Mouse (Mus musculus) lung, adult 10 weeks (tissue): ENCODE measurements around the gene Ly6g6e. TPM values are rescaled to one million over a fixed set of nuclear protein-coding genes. Genes with fewer than 3 reads are reported as not detected.

Experiments
- polyA plus RNA-seq: library from polyadenylated mRNA; stranded (reverse); fragments of 350-450 nt; fragmentation: Illumina TruSeq; extraction: RNeasy Lipid Tissue Mini Kit (QIAGEN cat#74804); gene quantifications from one replicate; pipeline ENCODE4 v1.2.3, GENCODE M21; 2014; ENCODE audit warnings: low read depth, low replicate concordance; ENCODE audit not compliant: insufficient read depth

Ly6g6e gene
- polyA plus RNA-seq, 1 experiment from 2014 or later = 1.4 TPM

Other genes starting within 250 kb of the Ly6g6e start
- gene Stk19, start 240.0 kb upstream of the Ly6g6e start, polyA plus RNA-seq = 27.3 TPM
- 27.5 TPM for gene Dxo, start 239.9 kb upstream of the Ly6g6e start, polyA plus RNA-seq
- gene Skiv2l, start 226.7 kb upstream of the Ly6g6e start, polyA plus RNA-seq = 19.3 TPM
- 30.3 TPM for gene Nelfe, start 226.5 kb upstream of the Ly6g6e start, polyA plus RNA-seq
- 38.7 TPM for gene Cfb, start 214.4 kb upstream of the Ly6g6e start, polyA plus RNA-seq
- gene Zbtb12, start 197.4 kb upstream of the Ly6g6e start, polyA plus RNA-seq = 4.5 TPM
- gene Gm20547, start 194.9 kb upstream of the Ly6g6e start, polyA plus RNA-seq = not detected
- gene C2, start 178.6 kb upstream of the Ly6g6e start, polyA plus RNA-seq = 24.6 TPM
- 39.7 TPM for gene Ehmt2, start 178.4 kb upstream of the Ly6g6e start, polyA plus RNA-seq
- gene Slc44a4, start 162.4 kb upstream of the Ly6g6e start, polyA plus RNA-seq = 9.2 TPM
- 22.0 TPM for gene Neu1, start 145.6 kb upstream of the Ly6g6e start, polyA plus RNA-seq
- 18.0 TPM for gene Hspa1b, start 117.7 kb upstream of the Ly6g6e start, polyA plus RNA-seq
- gene Gm20481, start 107.0 kb upstream of the Ly6g6e start, polyA plus RNA-seq = not detected
- gene Hspa1a, start 104.7 kb upstream of the Ly6g6e start, polyA plus RNA-seq = 15.5 TPM
- 1.2 TPM for gene Hspa1l, start 104.2 kb upstream of the Ly6g6e start, polyA plus RNA-seq
- gene Lsm2, start 95.0 kb upstream of the Ly6g6e start, polyA plus RNA-seq = 34.0 TPM
- 25.7 TPM for gene Vars, start 75.9 kb upstream of the Ly6g6e start, polyA plus RNA-seq
- gene Vwa7, start 60.3 kb upstream of the Ly6g6e start, polyA plus RNA-seq = 0.74 TPM
- gene Sapcd1, start 48.9 kb upstream of the Ly6g6e start, polyA plus RNA-seq = 1.3 TPM
- 3.1 TPM for gene Msh5, start 30.2 kb upstream of the Ly6g6e start, polyA plus RNA-seq
- 242 TPM for gene Clic1, start 26.9 kb upstream of the Ly6g6e start, polyA plus RNA-seq
- 99.2 TPM for gene Ddah2, start 17.9 kb upstream of the Ly6g6e start, polyA plus RNA-seq
- 2.4 TPM for gene Ly6g6c, start 11.5 kb upstream of the Ly6g6e start, polyA plus RNA-seq
- 0.84 TPM for gene Mpig6b, start 10.7 kb upstream of the Ly6g6e start, polyA plus RNA-seq
- gene Ly6g6d, start 1.2 kb downstream of the Ly6g6e start, polyA plus RNA-seq = 13.1 TPM
- not detected for gene Ly6g6f, start 8.7 kb downstream of the Ly6g6e start, polyA plus RNA-seq
- gene Abhd16a, start 12.4 kb downstream of the Ly6g6e start, polyA plus RNA-seq = 72.3 TPM
- gene Ly6g5c, start 31.4 kb downstream of the Ly6g6e start, polyA plus RNA-seq = not detected
- gene Ly6g5b, start 38.5 kb downstream of the Ly6g6e start, polyA plus RNA-seq = 0.55 TPM
- 23.7 TPM for gene Gpank1, start 44.6 kb downstream of the Ly6g6e start, polyA plus RNA-seq
- gene Csnk2b, start 45.2 kb downstream of the Ly6g6e start, polyA plus RNA-seq = 116 TPM
- gene D17H6S53E, start 49.5 kb downstream of the Ly6g6e start, polyA plus RNA-seq = 11.1 TPM
- gene Apom, start 55.1 kb downstream of the Ly6g6e start, polyA plus RNA-seq = not detected
- 66.8 TPM for gene Bag6, start 58.3 kb downstream of the Ly6g6e start, polyA plus RNA-seq
- 149 TPM for gene Prrc2a, start 88.0 kb downstream of the Ly6g6e start, polyA plus RNA-seq
- 14.2 TPM for gene Aif1, start 99.2 kb downstream of the Ly6g6e start, polyA plus RNA-seq
- 56.7 TPM for gene Lst1, start 111.5 kb downstream of the Ly6g6e start, polyA plus RNA-seq
- 46.6 TPM for gene Ltb, start 117.5 kb downstream of the Ly6g6e start, polyA plus RNA-seq
- 1.2 TPM for gene Tnf, start 125.1 kb downstream of the Ly6g6e start, polyA plus RNA-seq
- 0.62 TPM for gene Lta, start 128.4 kb downstream of the Ly6g6e start, polyA plus RNA-seq
- not detected for gene Gm16181, start 143.9 kb downstream of the Ly6g6e start, polyA plus RNA-seq
- gene Atp6v1g2, start 156.8 kb downstream of the Ly6g6e start, polyA plus RNA-seq = 3.0 TPM
- gene Nfkbil1, start 158.9 kb downstream of the Ly6g6e start, polyA plus RNA-seq = 13.6 TPM
- gene Ddx39b, start 164.8 kb downstream of the Ly6g6e start, polyA plus RNA-seq = 120 TPM
- 887 TPM for gene H2-D1, start 185.8 kb downstream of the Ly6g6e start, polyA plus RNA-seq
- 0.72 TPM for gene H2-Q1, start 243.5 kb downstream of the Ly6g6e start, polyA plus RNA-seq